Mouse (Mus musculus): Measurements from ENCODE around the gene Phf23.

DNA sequence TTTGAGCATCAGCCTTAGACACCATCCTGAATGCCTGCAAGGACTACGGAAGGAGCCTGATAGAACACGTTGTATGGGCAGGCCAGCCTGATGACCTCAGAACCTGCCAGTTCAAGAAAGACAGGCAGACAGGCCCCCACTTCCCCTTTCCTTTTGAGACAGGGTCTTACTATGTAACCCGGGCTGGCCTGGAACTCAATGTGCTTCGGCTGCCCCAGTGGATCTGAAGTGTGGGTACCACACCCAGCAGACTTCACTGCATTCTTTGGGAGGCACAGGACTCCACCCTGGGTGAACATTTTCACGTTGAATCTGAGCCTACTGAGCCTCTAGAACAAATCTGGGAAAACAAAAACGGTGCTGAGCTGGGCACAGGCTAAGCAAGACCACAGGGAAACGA, 42.6 kb downstream of the Phf23 start:
- TF ChIP-seq CTCF (conservative IDR thresholded peaks at IDR 0.05; ENCODE audit: low read length) (no peak), POU5F1 (IDR thresholded peaks at IDR 0.05; ENCODE audit: borderline replicate concordance, low read length) (no peak), NANOG (IDR thresholded peaks at IDR 0.05; ENCODE audit: borderline replicate concordance, low read length) (no peak)

Measured in E14TG2a.4 (cell line).